Mouse (Mus musculus) bone marrow, adult 2 months (tissue): ENCODE results near the gene Kcnj4.

Source experiments
- CTCF ChIP-seq: fragments of 200-500 bp; IDR thresholded peaks from 2 replicates; pipeline ENCODE4 v1.5.1; 2011; ENCODE audit warnings: low read length, control low read depth; ENCODE audit not compliant: control insufficient read depth, insufficient read depth
- POLR2A ChIP-seq: fragments of 200-500 bp; IDR thresholded peaks from 2 replicates; pipeline ENCODE4 v1.6.1; 2011; ENCODE audit warnings: low read depth, mild to moderate bottlenecking, control low read depth, low read length, borderline replicate concordance; ENCODE audit not compliant: control insufficient read depth

DNA sequence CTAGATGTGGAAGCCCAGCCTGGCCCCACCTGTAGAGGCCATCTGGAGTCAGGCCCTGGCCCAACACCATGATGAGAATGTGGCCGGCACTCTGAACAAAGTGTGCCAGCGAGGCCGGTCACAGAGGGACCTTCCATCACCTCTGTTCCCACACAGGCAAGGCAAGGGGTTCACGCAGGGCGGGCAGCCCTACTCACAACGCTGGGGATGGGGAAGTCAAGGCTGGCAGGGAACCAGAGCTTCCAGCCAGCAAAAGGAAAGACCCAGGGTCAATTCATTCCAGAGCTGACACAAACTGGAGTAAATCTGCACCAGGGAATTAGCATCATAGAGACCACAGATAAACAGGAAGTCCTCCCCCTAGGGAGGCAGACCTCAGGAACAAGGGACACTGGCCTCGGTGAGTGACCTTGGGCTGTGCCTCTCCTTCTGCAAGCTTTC is 68.5 kb downstream of the Kcnj4 start:
- TF ChIP-seq POLR2A = no peak
- no peak for TF ChIP-seq CTCF
